Mouse (Mus musculus) CD4-positive, CD25-positive, alpha-beta regulatory T cell, adult 4 months (primary cell): ENCODE measurements at regions not wholly inside any gene's neighbourhood (a gene's known extent, or its start where the extent isn't known, plus 50 kb on each side); places are given as distances from the start of the nearest gene placed in this dataset.

Source experiments
- ATAC-seq: one replicate; pipeline ENCODE4 v1.8.0; 2017

DNA sequence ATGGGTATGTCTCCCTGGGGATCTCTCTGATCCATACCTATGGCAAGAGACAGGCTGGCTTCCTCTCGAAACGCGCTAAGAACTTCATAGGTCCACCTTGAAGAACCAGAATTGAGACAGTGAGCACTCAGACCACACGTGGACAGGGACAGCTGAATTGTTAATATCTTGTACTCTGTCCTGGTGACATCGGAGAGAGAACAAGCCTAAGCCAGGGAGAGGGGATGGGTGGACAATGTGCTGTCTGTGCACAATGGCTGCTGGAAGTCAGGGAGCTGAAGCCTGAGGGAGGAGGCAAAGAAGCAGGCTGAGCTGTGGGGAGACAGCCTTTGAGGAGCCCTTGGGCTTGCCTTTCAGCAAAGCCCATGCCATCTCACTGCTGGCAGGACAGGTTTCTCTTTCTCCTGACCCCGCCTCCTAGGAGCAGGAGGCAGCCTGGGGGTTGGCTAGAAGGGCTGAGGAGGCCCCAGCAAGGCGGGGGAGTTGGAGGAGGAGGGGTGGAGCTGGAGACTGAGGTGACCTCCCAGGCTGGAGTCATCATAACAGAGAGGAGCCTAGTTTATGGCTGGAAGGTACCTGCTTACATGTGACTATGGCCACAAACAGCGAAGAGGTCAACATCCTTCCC lies 238.6 kb upstream of the Stt3b start:
- no peak for ATAC-seq

DNA sequence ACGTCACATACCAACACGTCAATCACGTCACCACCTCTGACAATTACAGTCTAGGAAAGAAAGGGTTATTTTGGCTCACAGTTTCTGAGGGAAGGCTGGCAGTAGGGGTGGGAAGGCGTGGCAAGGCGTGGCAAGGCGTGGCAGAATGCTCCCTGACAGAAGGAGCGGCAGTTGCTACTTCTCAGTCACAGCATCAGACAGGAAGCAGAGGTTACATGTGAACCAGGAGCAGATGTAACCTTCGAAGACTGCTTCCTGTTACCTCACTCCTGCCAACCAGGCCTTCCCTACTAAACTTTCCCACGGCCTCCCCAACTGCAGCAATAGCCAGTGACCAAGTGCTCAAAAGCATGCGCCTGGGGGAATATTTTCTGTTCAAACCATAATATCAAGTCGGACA lies 240.9 kb upstream of the Stt3b start:
- ATAC-seq = no peak

DNA sequence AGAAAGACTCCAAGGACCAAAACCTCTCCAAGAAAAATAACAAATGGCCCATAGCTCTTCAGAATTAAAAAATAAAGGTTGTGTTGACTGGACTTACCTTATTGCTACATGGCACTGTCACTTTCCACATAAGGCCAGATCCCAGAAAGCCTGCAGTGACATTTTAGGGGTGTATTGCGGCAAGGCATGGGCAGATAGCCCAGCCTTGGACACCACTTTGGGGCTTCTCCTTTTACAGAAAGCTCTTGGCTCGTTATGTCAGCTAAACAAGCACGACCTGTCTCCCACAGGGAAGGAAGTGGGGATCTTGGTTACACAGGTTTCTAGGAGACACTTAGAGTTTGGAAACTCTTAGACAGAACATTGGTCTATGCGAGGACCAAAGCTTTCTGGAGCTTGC lies 241.3 kb upstream of the Stt3b start:
- no peak for ATAC-seq

DNA sequence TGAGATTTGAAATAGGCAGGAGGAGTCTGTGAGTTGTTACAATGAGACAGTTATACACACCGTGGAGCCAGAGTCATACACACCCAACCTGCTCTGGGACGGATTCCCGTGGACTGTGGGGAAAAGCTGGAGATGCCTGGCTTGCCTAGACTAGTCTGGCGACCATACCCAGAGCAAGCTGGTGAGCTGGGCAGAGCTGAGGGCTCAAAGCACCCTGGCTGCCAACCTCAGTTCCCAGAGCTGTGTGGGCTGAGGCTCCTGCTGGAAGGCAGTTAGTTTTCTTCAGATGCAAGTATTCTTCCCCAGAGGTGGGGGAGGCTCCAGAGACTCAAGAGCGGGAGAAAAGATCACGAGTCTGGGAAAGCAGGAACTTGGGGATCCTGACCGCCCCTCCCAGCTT lies 247.9 kb upstream of the Stt3b start:
- no peak for ATAC-seq

DNA sequence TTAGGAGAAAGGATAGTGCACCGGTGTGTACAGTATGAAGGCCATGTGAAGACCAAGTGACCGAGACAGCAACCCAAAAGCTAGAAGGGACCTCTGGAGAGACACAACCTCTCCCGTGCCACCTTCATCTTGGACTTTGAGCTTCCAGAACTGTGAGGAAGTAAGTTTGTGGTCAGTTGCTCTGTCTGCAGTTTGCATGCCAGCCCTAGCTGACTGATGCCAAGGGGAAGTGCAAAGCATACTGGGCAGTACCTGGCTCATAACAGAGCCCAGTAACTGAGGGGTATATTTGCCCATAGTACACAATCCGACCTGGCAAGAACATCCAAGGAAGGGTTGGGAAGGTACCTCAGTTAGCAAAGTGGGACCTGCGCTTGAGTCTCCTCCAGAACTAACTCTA lies 249.3 kb upstream of the Stt3b start:
- no peak for ATAC-seq

DNA sequence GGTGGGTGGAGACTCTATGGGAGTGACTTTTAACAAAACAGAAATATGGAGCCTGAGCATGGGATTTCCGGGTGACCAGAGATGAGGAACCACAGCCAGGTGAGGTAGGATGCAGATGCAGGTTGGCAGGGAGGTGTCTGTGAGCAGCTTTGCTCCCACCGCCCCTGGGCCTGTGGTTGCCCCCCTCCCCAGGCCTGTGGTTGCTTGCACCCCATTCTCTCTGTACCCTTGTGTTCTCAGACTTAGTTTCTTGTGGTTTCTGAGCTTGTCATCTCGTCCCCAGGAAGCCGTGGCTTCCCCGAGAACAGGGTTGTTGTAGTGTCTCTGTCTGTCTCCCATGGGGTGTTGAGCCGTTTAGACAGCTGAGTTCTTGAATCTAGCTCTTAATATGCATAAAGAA lies 251.0 kb upstream of the Stt3b start:
- peak; percentile 93 for ATAC-seq

DNA sequence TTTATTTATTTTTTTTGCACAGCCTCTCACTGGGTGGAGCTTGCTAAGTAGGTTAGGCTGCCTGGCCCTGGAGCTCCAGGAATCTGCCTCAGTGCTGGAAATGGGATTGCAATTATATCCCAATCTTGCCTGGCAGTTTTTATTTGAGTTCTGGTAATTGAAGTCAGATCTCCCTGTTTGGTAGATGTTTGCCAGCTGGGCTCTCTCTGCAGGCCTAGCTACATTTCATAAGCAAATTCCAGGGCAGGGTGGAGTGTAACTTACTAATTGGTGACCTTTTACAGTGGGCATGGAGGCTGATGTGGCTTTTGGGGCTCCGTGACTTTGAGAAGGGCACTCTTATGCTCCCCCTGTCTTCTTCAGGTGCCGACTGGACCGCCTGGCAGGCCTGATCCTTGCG lies 252.6 kb upstream of the Stt3b start:
- no peak for ATAC-seq

DNA sequence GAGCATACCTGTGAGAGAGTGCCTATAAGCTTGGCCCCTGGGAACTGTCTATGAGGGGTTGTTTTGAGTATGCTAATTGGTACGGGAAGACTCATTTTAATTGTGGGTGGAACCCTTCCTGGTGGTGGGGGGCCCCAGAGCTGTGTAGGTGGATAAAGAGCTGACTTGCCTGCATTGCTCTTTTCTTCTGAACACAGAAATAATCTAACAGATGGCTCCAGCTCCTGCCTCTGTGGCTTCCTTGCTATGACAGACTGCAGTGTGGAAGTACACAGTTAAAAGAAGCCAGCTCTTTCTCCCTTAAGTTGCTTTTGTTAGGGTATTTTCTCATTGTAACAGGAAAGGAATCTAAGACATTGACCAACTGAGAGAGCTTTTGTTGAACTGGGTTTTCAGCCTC lies 254.1 kb upstream of the Stt3b start:
- ATAC-seq = no peak

DNA sequence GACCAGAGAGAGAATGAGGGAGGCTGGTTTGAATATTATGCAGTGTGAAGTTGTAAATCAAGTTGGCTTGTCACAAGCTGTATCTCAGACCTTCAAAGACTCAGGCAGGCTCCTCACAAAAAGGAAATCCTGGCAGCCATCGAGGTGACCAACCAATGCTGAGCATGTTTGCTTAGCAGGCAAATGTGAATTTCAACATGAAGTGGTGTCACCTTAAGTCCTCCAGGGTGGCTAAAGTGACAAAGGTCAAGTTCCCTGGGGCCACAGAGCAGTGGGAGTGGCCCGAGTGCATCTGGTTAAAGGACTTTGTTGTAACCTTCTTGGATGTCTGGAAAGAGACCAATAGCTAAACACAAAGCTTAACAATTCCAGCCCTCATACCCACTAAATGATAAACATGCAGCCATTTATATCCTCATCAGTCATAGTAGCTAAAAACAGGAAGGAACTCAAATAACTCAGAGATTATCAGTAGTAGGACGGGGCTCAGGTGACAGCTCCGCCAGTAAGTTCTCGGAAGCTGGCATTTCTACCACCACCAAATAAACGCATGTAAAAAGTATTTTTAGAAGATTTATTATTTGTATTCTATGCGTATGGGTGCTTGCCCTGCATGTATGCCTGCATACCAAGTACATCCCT lies 258.6 kb upstream of the Stt3b start:
- ATAC-seq = no peak

DNA sequence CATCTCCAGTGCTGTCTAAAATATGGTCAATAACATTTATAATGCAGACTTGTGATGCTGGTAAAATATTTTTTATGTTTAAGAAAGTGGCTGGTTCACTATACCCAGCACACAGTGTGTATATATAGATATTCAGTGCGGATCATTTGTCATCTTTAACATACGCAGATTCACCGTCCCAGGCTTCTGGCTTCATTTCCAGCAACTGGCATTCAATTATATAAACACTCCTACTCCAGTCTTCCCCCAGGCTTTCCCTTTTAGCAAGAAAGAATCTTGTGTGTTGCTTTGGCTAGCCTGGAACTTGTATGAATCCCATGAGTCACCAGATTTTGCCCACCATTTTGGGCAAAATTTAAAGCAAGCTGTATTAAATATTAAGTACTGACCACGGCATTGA lies 260.8 kb upstream of the Stt3b start:
- ATAC-seq = no peak

DNA sequence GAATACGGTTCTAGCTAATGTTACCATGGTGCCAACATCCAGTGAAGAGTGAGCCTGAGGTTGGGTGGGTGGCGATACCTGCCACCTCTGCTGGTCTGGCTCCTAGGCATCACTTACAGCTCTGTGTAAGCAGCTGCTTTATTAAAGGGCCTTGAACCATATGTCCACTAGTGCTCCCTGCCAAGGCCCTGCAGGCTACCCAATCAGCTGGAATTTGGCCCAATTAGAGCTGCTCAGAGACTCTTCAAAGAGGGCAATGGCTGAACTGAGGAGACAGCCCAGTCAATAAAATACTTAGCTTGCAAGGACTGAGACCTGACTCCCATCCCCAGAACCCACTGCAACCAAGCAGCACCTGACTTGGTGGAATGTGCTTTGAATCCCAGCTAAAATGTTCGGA lies 270.9 kb upstream of the Stt3b start:
- no peak for ATAC-seq

DNA sequence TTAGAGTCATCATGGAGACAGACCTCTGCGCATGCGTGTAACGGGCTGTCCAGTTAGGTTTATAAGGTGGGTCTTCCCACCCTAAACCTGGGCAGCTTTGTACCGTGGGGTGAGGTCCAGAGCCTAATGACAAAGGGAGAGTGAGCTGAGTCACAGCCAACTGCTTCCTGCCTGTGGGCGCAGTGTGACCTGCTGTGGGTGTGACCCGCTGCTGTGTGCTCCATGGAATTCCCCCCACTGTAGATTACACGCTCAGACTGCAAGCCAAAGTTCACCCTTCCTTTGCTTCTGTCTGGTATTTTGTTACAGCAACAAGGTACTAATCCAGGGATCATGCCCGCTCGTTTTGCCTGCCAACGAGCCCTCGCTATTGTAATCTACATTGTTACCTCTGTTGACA lies 273.3 kb upstream of the Stt3b start:
- ATAC-seq = peak; percentile 75

DNA sequence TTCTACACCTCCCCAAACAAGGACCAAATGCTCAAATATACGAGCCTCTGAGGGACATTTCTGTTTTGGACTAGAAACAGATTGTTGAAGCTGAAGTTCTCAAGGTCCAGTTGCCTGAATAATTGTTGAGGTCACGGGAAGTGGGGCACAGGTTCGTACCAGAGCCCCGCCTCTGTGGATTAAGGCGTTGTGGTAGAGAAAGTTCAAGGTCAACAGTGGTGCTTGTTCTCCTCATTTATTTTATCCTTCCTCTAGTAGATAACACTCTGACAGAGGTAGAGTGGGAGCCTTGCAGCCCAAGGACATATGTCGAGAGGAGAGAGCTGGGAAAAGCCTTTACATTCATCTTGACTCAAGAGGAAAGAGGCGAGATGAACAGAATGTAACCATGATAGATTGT lies 274.7 kb upstream of the Stt3b start:
- ATAC-seq = no peak

DNA sequence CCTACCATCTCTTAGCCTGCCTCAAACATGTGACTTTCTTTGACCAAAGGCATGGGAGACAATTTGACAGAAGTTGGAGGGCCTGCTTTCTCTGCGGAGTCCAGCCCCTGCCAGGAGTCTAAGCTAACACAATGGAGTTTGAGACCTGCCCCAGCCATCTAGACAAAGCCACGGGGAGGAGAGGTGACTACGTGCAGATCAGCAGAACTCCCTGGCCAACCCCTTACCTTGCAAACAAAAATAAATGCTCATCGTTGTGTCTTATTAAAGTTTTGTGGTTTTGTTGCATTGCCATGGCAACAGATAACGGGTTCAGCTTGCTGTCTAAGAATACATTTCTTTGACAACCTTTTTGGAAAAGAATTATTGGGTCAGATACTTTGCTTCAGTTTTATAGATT lies 282.2 kb upstream of the Stt3b start:
- ATAC-seq = no peak

DNA sequence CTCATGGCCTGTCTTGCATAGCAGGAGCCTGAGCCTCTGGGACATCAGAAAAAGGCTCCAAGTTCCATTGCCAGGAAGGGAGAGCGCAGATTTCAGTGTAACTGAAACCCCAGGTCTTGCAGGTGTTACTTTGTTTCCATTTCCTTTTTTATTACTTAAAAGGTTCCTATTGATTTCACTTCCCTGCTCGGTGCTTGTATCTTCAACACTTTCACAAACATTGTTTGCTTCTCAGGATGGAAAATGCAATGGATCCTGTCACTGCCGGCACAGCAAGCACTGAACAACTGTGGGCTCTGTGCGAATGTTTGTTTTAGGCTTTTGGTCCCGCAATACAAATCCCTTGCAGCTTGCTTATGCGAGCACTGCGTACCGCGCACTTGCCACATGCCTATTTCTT lies 290.0 kb upstream of the Stt3b start:
- no peak for ATAC-seq

DNA sequence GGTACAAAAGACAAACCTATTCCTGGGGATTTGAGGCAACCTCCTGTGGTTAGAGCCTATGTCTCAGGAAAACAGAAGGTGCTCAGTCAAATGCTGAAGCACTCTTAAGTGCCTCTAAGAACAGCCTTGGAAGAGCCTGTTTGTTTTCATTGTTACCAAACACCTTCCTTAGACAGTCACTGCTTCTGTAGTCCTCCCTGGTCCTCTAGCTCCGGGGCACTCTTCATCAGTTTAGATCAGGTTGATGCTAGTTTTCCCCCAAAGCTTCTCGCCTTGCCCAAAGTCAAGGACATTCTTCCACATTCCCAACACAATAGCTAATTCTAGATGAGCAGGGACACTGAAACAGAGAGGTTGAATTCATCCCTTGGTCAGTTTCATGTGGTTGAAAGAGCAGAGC lies 290.6 kb upstream of the Stt3b start:
- ATAC-seq = no peak

DNA sequence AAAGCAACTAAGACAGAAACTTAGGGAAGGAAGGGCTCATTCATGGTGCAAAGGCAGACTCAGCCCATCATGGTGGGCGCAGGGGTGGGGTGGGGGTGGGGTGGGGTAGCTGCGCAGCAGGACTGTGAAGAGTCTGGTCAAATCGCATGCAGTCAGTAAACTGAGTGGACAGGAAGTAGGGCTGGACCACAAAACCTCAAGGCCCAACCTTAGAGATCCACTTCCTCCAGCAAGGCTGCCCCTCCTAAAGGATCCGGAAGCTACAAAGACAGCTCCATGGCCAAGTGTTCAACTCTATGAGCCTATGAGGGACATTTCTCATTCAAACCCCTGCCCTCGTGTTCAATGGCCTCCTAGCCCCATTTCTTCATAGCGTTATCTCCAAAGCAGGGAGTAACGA lies 292.6 kb upstream of the Stt3b start:
- ATAC-seq = no peak

DNA sequence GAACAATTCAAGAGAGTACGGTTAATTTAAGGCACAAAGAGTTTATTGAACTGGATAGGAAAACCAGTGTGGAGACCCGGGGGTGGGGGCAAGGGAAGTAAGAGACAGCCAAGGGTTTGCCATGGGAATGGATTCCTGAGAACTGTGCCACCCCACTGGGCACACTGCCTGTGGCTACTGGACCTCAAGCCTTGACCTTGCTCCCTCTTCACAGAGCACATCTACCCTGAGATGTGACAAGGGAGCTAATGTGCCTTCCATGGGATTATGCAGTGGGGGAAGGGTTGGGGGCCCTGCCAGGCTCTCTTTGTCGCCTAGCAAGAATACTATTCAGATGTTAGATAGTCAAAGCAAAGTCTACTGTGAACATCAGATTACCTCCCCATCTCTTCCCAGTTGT lies 294.2 kb upstream of the Stt3b start:
- ATAC-seq = no peak

DNA sequence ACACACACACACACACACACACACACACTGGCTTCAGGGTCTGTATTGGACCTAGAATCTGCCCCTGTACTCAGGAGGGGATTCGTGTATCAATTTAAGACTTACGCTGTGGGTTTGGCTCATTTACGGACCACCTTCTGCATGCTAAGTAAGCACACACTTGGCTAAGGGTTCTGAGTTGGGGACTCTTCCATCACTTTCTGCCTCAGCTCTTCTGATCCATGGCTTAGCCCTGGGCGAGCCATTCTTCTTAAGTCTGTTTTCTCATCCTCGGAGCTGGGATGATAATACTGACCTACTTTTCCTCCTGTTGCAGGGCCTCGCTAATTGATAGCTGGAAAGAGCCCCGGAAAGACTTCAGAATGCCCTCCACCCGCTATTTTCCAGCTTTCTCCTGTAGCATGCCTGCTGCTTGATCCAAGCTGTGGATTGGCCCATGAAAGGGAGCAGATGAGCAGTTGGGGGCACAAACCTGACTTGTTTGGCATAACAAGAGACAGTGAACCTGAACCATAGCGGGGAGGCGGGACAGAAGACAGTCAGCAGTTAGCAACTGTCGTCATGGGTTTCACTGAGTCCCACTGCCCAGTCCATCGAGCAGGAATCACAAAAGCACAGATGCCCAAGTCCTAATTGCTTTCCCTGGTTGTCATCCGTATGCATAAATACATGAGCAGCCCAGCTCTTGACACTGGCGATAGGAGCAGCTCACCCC lies 294.9 kb upstream of the Stt3b start:
- ATAC-seq = no peak

DNA sequence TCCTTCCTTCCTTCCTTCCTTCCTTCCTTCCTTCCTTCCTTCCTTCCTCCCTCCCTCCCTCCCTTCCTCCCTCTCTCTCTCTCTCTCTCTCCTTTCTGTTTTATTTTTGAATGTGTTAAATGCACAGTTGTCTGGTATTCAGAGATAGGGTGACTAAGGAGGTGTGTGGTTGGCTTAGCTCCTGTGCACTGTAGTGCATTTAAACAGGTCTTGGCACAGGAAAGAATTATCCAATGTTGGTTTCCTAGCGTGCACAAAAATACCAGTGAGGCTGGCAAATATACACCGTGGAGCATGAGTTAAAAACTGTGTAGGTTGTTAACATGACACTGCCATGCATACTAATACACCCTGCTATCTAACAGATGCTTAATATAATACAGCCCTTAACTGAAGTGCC lies 297.7 kb upstream of the Stt3b start:
- no peak for ATAC-seq

DNA sequence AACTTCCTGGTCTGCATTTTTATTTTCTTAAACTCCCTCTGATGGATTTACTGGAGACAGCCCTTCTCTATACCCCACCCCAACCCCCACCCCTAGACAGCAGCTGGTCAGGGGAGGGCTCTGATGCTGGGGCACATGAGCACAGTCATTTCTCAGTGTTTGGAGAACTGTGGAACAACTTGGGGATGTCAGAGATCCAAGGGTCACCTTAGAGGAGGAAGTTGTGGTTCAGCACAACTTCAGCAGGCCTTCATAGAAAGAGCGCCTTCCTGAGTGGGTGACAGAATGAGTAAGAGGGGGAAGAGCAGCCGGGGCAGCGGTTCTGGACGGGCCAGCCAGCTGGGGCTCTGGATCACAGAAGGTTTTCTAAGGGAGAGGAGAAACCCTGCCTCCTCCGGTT lies 298.2 kb upstream of the Stt3b start:
- no peak for ATAC-seq

DNA sequence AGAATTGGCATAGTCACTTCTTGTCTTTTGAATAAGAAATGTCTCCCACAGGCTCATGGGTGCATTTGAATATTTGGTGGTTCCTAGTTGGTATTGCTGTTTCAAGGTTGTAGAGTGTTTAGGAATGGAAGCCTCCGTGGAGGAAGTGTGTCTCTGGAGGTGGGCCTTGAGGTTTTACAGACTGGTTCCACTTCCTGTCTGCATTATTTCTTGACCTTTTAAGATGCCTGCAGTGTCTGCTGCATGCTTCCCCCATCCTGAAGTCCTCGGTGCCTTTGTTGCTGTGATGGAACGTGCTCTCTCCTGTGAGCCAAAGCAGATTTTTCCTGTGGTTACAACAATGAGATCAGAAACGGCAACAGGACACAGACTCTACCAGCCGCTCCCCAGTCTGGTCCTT lies 299.4 kb upstream of the Gadl1 start:
- ATAC-seq = peak; percentile 24

DNA sequence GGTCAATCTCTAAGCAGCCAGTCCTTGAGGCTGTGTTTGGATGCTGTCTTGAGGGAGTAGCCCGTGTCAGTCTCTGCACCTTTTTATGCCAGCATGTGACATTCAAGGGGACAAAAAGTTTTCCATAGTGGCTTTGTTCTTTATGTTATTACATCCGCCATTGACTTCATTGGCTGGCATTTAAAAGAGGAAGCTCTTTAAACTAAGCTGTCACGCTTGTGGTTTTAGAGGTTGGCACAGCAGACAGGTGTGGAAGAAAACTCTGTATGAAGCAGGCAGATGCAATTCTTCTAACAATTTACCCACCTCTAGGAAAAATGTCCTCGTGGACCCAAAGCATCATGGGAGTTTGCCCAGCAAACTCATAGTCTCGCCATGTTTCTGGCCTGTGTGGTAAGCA lies 297.5 kb upstream of the Gadl1 start:
- ATAC-seq = peak; percentile 82

DNA sequence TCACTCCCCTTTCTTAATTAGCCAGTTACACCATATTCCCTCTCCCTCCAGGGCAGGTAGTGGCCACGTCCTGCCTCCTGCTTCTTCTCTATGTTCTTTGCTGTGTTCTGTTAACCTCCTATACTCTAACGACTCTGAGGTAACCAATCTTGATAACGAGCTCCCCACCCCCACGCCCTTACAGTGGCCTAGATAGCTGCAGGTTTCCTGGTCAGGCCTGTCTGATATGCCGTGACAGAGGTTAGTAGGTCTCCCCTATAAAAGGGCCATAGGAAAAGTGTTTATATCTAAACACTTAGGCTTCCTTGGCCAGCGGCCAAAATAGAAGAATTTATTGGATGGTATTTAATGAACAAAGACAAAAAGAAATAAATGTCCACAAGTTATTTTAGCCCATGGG lies 296.3 kb upstream of the Gadl1 start:
- ATAC-seq = no peak

DNA sequence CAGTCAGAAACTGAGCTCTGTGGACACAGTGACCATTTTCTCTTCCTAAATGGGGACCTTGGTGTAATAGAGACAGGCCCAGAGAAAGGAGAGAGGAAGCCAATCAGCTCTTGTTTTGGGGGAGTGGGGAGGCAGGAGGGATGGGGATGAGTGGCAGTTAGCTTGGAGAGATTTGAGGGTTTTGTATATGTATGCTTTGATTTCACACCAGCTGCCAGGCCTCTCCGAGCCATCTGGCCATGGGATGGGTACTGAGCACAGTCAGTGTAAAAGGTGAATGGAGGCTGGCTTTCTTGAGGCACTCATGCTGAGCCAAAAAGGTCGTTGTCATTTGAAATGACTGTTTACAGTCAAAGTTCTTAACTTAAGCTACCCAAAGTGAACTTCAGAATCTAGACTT lies 295.2 kb upstream of the Gadl1 start:
- no peak for ATAC-seq
